Mouse (Mus musculus) retina, postnatal 1 day (tissue): ENCODE data around the gene Mnd1.
A peak's percentile ranks its signal among the peaks of the same experiment; 100 is the strongest.

Experiments used
- DNase-seq: peaks from one replicate; pipeline ENCODE4 v3.0.0-alpha.2; 2012

Mnd1 gene

DNA sequence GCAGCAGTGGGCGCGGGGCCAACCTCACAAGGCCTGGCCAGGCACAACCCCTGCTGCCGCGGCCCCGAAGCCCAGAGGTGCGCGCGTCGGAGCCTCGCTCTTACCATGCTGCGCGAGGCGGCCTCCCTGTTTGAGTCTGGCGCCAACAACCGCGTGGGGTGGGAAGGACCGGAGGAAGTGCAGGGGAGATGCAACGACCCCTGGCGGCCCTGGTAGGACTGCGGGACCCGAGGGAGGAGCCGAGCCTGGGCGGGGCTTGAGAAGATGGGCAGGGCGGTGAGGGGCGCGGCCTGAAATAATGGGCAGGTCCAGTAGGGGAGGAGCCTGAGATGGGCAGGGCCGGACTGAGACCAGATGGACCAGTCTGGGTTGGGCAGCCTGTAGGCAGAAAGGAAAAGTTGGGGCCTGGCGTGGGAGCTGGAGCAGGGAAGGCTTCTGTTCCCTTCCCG, at the start of gene Mnd1:
Gene Mnd1 (minus strand): TSS at position 229 of the 449 bp plus-strand sequence.
- peak; percentile 98 for DNase-seq

DNA sequence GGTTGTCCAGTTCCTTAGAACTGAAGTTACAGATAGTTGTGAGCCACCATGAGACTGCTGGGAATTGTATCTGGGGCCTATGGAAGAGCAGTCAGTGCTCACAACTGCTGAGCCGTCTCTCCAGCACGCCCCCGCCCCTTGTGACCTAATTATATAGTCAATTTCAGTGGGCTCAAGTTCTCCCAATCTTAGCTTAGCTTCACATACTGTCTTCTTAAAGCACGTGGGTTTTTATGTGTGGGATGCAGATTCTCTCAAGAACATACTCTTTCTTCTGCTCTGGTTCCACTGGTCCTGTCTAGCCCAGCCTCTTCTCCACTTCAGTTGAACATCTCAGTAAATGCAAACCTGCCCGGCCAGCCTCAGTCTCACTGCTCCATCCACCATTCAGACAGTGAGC, 49.1 kb upstream of the Mnd1 start:
- DNase-seq: no peak

DNA sequence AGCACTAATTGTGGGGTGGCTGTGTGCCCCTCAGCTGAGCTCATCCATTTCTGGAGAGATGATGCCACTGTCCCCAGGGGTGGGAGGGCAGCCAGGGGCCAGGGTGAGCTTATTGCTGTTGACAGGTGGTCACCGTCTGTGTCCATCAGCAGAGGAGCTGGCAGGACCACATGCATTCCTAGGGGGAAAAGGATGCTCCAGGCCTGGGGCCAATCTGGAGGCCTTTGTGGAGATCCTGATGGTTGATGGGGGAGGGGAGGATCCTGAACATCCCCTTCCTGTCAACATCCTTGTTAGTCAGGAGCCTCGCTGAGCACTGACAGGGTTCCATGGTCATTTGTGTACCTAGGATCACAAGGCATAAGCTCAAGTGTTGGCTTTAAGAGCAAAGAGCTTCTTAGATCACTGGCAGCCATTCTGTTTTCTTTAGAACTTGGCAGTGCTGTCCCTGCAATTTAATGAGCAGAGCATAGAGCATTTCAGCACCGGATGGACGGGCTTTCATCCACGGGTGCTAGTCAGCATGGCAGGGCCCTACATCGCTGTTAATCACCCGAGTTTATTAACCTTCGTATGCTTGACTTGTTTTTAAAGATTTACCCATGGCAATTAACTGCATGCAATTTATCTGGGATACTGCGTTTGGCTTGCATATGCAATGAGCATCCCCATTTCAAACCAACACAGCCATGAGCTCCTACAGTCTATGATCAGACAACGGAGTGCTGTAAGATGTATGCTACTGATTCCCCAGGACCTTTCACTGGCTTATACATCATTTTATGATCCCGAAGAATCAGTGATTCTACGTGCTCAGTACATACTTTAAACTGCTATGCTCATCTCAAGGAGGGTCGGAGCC, 45.2 kb upstream of the Mnd1 start:
- DNase-seq: peak; percentile 93

DNA sequence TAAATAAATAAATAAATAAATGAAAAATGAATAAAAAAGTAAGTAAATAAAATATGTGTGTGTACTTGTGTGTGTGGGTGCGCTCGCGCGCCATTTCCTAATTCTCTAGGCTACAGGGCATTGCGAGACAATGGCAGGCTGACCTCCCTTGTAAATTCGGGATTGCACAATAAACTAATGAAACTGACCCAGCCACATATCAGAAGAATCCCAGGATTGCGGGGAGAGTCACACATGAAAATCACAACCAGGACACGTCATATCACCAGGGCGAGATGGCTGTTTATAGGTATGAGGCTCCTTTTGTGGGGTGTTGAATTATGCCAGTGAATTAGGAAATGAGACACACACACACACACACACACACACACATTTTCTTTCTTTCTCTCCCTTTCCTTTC, 43.9 kb upstream of the Mnd1 start:
- no peak for DNase-seq

DNA sequence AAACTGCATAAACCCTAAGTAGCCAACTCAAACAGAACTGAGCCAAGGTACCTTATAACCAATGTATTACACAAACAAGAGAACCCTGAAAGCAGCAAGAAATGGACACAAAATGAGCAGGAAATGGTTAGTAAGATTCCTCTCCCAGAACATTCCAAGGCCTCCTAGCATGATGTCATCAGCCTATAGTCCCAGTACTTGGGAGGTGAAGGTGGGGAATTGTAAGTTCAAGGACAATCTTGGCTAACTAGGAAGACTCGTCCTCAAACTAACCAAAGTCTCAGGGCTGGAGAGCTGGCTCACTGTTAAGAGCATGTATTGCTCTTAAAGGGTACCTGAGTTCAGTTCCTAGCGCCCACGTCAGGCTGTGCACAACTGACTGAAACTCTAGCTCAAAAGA, 42.6 kb upstream of the Mnd1 start:
- DNase-seq: no peak

DNA sequence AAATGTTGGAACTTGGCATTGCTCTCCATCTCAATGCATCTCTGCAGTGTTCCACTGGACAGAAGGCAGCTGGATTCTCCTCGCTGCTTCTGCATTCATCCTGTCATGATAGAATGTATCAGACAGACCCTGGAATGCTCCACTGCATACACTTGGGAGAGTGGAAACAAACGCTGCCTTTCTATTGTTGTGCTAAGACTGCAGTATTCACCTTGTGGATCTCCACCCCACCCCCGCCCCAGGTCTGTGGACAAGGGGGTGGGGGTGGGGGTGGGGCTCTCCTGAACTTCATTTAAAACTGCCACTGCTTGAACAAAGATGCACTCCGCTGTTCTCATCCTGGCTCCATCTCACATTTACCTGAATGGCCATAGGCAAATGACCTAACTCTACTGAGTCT, 38.3 kb upstream of the Mnd1 start:
- DNase-seq: no peak

DNA sequence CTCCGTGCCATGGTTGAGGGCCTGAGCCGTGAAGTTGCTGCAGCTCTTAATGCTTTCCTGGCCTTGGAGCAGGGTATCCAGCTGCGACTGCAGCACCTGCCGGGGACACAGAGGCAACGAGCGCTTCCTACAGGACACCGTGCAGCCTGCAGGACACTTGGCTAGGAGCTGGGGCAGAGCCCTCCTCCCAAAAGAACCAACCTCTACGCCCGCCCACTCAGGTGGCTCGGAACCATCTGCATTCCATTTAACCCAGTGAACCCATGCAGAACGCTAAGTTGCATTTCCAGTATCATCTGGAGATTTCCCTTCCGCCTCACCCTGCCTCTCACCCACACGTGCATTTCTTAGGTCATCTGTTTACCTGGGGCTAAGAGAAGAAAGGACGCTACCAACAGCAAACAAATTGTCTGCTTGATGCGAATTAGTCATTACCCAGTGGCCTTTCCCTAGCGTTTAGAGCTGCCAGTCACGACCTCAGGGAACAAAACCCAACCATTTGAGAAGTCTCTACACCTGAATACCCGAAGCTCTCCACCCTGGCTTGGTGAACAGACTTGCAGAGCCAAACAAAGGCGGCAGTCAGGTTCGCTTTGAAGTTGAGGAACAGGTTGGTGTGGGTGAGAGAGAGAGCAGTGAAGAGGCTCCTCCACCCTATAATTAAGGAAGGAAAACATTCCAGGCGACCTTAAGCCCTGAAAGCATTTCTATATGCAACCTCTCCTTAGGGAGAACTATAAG, 35.7 kb upstream of the Mnd1 start:
- DNase-seq: no peak

DNA sequence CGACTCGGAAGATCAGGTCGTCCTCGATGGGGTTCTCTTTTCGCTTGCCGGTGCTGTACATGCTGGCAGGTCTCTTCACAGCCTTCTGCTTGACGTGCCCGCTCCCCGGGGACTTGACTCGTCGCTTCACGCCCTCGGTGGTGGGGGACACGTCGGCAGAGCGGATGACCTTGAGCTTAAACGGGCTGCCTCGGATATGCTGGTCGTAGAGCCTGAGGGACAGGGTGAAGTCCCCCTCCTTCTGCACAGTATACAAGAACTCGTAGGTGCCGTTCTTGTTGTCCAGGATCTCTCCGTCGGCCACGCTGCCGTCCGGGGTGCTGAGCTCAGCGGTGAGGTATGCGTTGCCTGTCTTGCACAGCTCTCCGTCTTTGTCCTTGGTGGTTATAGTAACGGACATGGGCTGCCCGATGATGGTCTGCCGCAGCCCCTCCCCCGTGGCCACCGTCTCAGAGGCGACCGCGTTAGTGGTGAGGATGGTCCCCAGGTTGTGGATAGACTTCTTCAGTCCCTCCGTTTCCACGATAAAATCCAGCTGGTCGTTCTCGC, 35.0 kb upstream of the Mnd1 start:
- no peak for DNase-seq

DNA sequence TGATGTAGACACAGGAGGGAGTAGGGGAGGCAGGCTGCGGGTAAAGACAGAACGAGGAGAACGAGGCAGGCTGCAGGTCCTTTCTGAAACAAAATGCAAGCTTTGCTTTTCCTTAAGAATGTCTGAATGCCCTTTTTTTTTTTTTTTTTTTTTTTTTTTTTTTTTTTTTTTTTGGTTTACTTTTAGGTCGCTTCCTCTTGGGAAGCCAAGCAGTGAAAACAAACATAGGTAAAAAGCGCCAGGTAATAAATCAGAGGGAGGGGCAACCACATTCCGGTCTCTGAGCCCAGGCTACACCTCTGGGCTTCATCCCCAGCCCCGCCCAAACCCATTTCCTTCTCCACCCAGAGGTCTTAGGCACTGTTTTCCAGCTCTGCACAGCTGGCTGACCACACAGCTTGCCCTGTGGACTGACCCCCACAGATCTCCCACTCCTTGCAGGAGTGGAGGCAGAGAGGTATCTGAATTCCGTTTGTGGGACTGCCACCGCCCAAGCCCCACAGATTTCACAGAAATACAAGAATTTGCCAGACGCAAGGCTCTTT, 34.1 kb upstream of the Mnd1 start:
- no peak for DNase-seq

DNA sequence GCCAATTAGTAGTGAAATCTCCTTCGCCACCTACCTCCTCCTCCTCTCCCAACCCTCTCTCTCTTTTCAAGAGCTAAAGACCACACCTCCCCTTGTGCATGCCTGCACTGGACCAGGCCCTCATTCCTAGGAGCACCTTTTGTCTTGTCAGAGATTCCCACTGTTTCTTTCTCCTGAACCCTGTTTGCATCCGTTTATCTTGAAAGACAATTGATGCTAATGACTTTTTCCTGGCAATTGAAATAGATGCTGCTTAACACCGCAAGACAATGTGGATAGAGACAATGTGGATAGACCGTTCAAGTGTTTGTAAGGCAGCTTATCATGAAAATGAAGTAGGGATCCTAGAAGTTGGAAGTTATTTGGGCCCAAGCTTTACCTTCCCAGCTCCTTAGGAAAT, 26.1 kb upstream of the Mnd1 start:
- DNase-seq: no peak

DNA sequence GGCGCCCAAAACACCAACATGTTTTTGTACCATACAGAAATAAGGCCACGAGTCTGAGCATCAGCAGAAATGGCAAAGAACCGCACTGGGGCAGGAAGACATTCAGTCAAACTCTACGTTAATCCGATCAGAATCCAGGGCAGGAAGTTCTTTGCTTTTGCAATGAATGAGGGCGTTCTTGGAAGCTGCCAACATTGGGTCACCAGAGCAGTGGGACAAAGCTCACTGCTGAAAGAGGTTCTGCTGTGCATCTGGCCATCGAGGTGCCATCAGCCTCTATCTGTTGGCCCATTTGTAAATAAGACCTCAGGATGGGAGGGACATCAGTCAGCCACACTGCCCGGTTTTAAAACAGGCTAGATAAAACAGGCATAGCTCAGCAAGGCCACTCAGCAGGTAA, 25.5 kb upstream of the Mnd1 start:
- no peak for DNase-seq

DNA sequence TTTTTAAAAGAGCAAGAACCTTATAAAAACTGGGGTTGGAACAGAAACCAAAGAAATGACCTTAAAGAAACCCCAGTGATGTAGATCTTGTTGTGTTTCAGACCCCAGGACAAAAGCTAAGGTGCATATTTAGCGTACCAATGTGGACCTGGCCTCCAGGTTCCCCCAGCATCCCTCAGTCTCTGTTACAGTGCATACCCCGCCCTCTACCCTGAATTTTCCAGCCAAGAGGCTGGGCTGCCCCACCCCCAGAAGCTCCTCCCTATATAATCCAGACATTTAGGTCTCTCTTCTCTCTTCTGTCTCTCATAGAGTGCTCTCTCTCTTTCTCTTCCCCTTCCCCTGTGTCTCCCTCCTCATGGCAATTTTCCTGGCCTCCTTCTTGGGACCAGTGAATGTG, 24.7 kb upstream of the Mnd1 start:
- no peak for DNase-seq

DNA sequence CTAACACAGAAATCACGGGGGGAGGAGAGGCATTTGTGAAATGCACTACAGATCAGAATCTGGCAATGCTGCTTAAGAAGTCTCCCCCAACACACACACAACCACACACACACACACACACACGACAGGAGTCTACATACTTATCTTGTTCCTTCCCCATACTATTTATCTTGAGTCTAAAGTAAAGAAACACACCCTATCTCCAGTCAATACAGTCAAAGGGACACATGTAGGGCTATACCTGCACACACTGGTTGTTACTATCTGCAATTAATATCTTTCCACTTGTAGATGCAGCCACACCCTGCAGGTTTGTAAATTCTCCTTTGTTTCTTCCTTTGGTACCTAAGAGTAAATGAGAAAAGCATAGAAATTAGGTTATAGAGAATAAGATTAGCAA, 22.2 kb upstream of the Mnd1 start:
- no peak for DNase-seq

DNA sequence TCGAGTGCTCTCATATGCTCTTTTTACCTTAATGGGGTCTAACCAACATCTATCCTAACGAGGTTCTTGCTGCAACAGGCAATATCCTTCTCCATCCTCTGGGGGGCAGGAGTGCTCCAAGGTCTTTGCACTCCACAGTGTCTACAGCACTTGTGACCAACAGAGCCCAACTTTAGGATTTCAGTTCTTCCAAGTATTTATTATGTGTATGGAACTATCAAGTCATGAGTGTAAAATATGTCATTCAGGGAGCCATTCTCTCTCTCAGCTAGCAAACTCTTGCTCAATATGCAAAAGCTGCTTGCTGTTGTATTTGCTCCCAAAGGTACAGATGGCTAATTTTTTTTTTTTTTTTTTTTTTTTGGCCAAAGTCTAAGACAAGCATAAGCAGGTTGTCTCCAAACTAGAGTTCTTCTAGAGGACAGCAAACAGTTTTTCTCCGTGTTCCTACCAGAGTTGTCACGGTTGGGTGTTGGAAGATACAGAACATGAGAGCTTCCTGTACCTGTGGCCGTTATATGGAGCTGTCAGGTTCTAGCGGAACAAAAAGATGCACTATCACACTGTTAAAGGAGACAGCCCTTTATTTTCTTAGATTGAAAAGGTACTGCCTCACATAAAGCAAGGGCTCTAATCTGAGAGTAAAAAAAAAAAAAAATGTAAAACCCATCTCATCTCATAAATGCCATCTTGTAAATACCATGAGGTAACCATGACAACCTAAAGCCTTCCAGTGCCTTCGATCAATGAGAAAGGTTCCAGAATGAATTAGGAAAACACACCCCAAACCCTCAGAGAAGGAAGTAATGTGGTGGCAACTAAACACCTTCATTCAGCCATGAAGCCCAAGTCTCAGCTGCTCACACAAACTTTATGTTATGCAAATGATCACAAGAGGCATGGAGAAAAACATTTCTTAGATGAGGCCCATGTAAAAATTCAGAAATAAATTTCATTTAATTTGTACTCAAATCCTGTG, 20.0 kb upstream of the Mnd1 start:
- peak; percentile 85 for DNase-seq

DNA sequence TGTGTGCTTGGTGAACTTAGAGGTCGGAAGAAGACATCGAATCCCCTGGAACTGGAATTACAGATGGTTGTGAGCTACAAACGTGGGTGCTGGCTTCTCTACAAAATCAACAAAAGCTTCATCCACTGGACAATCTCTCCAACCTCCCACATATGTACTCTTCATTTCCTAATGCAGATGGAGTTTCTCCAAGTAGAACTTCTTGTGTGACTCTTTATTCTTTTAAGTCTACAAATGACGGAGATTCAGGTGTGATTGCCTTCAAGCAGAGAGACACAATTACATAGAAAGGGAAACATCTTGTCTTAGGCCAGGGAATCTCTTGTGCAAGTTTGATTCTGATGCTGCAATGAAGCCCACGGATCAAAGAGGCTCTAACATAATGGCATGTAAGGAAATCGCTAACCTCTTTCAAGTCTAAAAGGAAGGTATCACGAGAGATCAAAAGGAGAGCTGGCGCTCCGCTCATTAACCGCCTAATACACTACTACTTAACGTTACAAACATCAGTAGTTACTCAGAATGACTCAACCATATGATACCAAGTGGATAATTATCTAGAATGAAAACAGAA, 18.1 kb upstream of the Mnd1 start, which contains the start of gene Gm6525:
Gene Gm6525 (plus strand): TSS at position 524 of the 574 bp plus-strand sequence.
- no peak for DNase-seq

DNA sequence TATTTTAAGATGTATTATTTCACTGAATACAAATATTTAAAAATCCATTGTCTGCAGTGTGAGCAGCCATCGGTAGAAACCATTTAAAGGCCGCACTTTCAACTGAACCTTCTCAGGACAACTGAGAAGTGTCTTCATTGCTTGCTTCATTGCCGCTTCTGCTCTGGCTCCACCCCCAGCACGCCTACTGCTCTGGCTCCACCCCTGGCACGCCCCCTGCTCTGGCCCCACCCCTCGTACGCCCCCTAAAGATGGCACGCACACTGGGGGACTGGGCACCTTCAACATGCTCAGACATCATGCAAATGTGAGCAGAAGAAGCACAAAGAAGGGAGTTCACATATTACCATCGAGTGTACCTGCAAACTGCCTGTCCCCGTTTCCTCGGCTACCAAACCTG, 16.8 kb upstream of the Mnd1 start:
- DNase-seq: no peak

DNA sequence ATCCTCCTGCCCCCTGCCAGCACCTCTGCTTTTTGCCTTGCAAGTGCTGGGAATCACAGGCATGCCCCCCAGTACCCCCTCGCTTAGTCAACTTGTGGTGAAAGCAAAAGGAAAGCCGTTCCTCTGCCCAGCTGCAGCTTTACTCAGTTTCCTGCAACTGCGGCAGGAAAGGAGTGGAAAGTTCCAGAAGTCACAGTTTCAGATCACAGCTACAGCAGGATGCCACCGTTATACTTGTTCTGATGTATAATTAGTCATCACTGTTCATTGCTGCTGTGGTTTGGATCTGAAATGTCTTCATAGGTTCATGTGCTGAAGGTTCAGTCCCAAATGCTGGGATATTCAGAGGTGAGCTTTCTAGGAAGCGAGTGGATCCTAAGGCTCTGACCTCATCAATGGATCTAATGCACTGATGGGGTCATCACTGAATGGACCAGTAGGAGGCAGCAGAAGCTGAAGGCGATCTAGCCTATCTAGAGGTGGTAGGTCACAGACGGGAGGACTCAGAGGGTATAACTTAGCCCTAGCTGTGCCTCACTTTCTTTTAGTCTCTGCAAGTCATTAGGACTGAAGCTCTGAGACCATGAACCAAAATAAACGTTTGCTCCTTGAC, 13.9 kb upstream of the Mnd1 start:
- DNase-seq: no peak

DNA sequence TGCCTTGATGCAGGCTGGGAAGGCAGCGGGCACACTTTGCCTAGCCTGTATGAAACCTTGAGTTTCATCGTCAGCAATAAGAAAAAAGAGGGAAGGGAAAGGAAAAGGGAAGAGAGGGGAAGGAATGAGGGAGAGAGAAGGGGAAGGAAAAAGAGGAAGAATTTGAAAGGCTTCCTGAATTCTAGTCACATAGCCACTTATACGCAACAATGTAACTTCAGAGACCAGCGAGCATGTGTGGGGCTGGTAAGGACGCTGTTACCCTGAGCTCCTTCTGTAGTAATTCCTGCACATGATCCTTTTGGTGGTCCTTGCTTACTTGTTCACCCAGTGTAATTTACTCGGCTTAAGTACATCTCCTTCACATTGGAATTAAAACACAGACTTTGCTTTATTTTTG, 13.4 kb upstream of the Mnd1 start:
- no peak for DNase-seq

DNA sequence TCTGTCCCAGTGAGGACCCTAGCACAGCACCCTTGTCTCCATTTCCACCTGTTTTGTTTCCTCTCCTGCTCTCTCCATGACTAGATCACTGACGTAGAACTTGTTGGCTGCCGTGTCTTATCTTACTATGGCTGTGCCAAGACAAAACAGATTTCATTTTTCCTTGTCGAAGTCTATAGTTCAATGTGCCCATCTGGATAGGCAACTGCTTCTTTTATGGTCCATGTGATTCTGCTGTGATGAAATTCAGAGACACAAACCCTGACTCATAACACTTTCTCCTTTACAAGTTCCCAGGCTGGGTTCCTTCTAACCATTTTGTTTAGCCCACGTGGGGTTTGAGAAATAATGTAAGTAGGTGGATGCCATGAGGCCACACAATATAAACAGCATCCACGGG, 10.5 kb upstream of the Mnd1 start:
- DNase-seq: no peak

DNA sequence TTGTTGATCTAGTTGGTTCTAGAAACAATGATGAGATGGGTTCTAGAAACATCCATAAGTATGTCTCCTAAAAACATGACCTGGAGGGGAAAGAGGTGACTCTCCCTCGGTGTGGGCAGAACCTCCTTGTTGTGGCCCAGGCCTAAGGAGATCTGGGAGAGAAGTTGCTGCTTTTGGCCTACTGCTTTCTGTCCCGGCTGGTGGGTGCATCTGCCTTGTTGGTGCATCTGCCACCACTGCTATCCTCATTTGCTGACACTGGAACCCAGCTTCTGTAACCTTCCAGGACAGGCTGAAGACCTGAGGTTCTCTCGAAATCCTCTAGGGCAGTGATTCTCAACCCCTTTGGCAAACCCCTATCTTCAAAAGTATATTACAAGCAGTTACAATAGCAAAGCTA, 9.8 kb upstream of the Mnd1 start:
- DNase-seq: no peak

DNA sequence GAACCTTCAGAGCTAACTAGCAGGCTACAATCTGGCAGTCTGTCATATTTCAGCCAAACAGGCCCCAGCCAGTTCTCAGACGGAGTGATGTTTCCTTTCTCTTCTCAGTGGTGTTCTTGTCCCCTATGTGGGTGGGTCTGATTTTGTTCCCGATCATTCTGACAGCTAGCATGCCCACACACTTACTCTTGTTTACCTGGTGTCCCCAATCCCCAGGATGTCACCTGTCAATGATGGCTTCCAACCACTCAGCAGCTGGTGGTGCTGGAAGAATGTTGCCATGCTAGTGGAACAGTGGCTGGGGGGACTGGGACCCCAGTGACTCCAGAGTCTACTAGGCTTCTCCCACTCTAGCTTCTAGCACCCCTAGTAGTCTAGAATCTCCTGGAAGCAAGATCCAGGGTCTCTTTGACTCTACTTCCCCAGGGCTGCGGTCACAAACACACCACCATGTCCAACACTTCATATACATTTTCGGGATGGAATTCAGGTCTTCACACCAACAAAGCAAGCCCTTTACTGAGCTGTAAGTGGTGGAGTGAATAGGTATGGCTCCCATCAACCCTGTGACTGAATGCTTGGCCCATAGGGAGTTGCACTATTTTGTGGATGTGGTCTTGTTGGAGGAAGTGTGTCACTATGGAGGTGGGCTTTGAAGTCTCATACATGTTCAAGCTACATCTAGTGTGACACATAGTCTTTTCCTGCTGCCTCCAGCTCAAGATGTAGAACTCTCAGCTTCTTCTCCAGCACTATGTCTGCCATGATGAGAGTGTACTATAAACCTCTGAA, 2.2 kb upstream of the Mnd1 start:
- no peak for DNase-seq
